Mouse (Mus musculus) liver, embryonic 11.5 days (tissue): ENCODE measurements around the gene Cradd. TPM values are rescaled to one million over a fixed set of nuclear protein-coding genes. Genes with fewer than 3 reads are reported as not detected.

Experiments used
- ATAC-seq: fragments of 200-750 bp; cut with Nextera tagmentation; replicated peaks from 2 replicates; pipeline ENCODE4 v1.8.0; 2017; ENCODE audit warnings: moderate number of reproducible peaks, mild to moderate bottlenecking, moderate TSS enrichment, moderate library complexity; ENCODE audit not compliant: low FRiP score
- DNase-seq: peaks from one replicate; pipeline ENCODE4 v3.0.0-alpha.2; 2017; ENCODE audit warnings: low spot score
- H3K27ac ChIP-seq: fragments of 300-500 bp; sonication (generic); 2 replicates; pipeline ENCODE4 v1.5.1; 2014; ENCODE audit warnings: mild to moderate bottlenecking, low read depth, low read length, control low read depth
- H3K27me3 ChIP-seq: fragments of 300-500 bp; sonication (generic); replicated peaks from 2 replicates; pipeline ENCODE4 v1.6.1; 2014; ENCODE audit warnings: low read length, mixed read lengths; ENCODE audit not compliant: control insufficient read depth, insufficient read depth
- H3K36me3 ChIP-seq: fragments of 300-500 bp; sonication (generic); 2 replicates; pipeline ENCODE4 v1.6.1; 2014; ENCODE audit warnings: mild to moderate bottlenecking, low read length, moderate library complexity, mixed read lengths; ENCODE audit not compliant: control insufficient read depth, insufficient read depth
- H3K4me1 ChIP-seq: fragments of 300-500 bp; sonication (generic); replicated peaks from 2 replicates; pipeline ENCODE4 v1.6.1; 2014; ENCODE audit warnings: low read length, mixed read lengths; ENCODE audit not compliant: control insufficient read depth, insufficient read depth
- H3K4me2 ChIP-seq: fragments of 300-500 bp; sonication (generic); 2 replicates; pipeline ENCODE4 v1.6.1; 2014; ENCODE audit warnings: mild to moderate bottlenecking, control low read depth, moderate library complexity
- H3K4me3 ChIP-seq: fragments of 300-500 bp; sonication (generic); 2 replicates; pipeline ENCODE4 v1.5.1; 2014; ENCODE audit warnings: low read depth, low read length, control low read depth
- H3K9ac ChIP-seq: fragments of 300-500 bp; sonication (generic); 2 replicates; pipeline ENCODE4 v1.6.1; 2014; ENCODE audit warnings: low read depth, low read length, control low read depth
- H3K9me3 ChIP-seq: fragments of 300-500 bp; sonication (generic); 2 replicates; pipeline ENCODE4 v1.6.1; 2016; ENCODE audit warnings: low read length, inconsistent platforms, mixed read lengths; ENCODE audit not compliant: control insufficient read depth
- WGBS: fragments of 180-500 bp; shearing (Covaris S2); extraction: QIAGEN DNeasy Blood & Tissue Kit; methylation state at CpG from one replicate; pipeline ENCODE4 v1.1.7; 2014; 5-methylcytosine and 5-hydroxymethylcytosine counted together
- polyA plus RNA-seq: library from polyadenylated mRNA; unstranded; fragments of >200 nt; fragmentation: Nextera tagmentation; extraction: Ambion mirVana; gene quantifications from 2 replicates; pipeline ENCODE4 v1.2.1, GENCODE M21; 2014

Gene Cradd
- polyA plus RNA-seq, 1 experiment from 2014 or later, result 10.5 TPM

DNA sequence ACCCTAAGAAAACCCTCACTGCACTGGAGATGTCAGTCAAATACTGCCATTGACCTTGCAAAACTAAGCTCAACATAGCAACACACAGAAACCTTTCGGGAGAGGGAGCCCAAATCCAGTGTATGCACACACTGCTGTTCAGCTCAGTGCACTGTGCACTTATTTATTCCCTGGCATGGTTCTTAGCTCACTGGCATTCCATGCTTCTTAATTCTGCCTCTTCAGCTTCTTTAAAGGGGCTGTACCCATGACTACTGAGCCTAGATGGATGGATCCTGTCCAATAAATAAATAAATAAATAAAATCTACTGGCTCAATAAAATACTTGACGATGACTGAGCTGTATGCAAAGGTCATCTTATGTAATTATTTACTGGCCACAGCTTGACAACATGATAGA is 85.3 kb downstream of the Cradd start:
- Histone ChIP-seq H3K36me3 (no peaks in the 10 kb centered on the region), H3K9me3 (no peaks in the 10 kb centered on the region), H3K4me1 (peaks cover 7% of the 10 kb centered on the region), H3K27ac (no peak overlapping the region), H3K9ac (no peak overlapping the region), H3K4me3 (no peak overlapping the region), H3K4me2 (no peak overlapping the region), H3K27me3 (no peaks in the 10 kb centered on the region)
- ATAC-seq (no peak), DNase-seq (no peak)
- WGBS, result 76% methylated on average over 2 of the region's 2 CpGs

DNA sequence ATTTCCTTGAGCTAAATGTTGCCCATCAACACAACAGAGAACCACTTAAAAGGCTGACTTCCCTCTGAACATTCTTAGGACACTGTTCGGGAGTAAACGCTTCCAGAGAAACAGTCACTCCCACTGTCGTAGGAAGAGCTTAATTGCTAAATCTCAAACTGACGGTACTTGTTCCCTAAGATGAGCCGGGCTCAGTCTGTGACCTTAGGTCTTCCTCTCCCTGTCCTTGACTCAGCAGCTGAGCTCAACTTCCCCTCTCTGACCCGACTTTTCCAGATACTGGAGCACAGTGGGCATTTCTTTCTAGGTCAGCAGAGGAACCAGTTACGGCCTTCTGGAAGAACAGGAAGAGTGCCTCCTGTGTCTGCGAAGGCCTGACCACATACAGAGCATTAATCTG is 87.7 kb downstream of the Cradd start:
- H3K27ac ChIP-seq, result no peak overlapping the region
- H3K9me3 ChIP-seq, result no peaks in the 10 kb centered on the region
- DNase-seq, result no peak
- H3K36me3 ChIP-seq, result no peaks in the 10 kb centered on the region
- H3K4me1 ChIP-seq, result peaks cover 7% of the 10 kb centered on the region
- no peak overlapping the region for H3K4me3 ChIP-seq
- WGBS, result 39% methylated on average over 8 of the region's 8 CpGs
- no peak overlapping the region for H3K4me2 ChIP-seq
- no peak overlapping the region for H3K9ac ChIP-seq
- H3K27me3 ChIP-seq, result no peaks in the 10 kb centered on the region
- no peak for ATAC-seq

DNA sequence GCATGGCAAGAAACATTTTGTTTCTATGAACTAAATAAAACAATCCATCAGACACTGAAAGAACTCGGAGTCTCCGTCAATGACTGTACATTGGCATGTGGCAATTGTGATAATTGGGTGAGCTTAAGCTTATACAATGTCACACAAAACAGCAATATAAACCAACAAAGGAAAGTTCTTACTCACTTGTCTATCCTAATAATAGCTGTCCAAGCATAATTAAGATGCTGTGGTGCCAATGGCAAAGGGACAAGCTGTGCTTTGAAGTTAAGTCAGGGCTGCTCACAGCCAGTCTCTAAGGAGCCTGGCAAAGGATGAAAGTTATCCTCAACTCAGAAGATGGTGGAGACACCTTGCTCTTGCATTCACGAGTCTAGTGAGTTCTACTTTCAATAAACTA is 89.3 kb downstream of the Cradd start:
- no peak for DNase-seq
- ATAC-seq, result no peak
- no peak overlapping the region for H3K4me3 ChIP-seq
- no peaks in the 10 kb centered on the region for H3K36me3 ChIP-seq
- WGBS, result 84% methylated on average over 3 of the region's 3 CpGs
- H3K4me1 ChIP-seq, result peaks cover 7% of the 10 kb centered on the region
- H3K27me3 ChIP-seq, result no peaks in the 10 kb centered on the region
- no peak overlapping the region for H3K4me2 ChIP-seq
- no peak overlapping the region for H3K9ac ChIP-seq
- no peaks in the 10 kb centered on the region for H3K9me3 ChIP-seq
- H3K27ac ChIP-seq, result no peak overlapping the region

DNA sequence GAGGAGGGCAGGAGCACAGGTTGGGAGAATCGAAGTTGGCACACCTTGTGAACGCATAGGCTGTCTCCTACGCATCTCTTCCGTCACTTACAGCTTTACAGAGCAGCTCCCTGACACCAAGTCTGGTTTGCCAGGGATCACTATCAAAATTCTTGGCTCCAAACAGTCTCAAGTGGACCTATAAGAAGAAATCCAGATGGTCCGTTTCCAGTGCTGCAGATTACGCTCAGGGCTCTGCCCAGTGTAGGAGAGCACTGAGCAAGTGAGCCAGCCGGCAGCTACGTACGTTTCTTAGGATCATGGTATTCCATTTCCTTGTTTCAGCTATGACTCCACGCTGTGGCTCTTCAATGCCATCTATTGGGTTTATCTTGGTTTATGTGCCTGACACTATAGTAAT is 90.9 kb downstream of the Cradd start:
- DNase-seq (no peak), ATAC-seq (no peak)
- WGBS, result 79% methylated on average over 10 of the region's 10 CpGs
- H3K9ac ChIP-seq, result no peak overlapping the region
- H3K4me1 ChIP-seq, result peaks cover 7% of the 10 kb centered on the region
- no peaks in the 10 kb centered on the region for H3K9me3 ChIP-seq
- no peaks in the 10 kb centered on the region for H3K27me3 ChIP-seq
- no peaks in the 10 kb centered on the region for H3K36me3 ChIP-seq
- H3K27ac ChIP-seq, result no peak overlapping the region; the same call in 1 of the 2 replicates
- no peak overlapping the region for H3K4me3 ChIP-seq
- H3K4me2 ChIP-seq, result no peak overlapping the region

DNA sequence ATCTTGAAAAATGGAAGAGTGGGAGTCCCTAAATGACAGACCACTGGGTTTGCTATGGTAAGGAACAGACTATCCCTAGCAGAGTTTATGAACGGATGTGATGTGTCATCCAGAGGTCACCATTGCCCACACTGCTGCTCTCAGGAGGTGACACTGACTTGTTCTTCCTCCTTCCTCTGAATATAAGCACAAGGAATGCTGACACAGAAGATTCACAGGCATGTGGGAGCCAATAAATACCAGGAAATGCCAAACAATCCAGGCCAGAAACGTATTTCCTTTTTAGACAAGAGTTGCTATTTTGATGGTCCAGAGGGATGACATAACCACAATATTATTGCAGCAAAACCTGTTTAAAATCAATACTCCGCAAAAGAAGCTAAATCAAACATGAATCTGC is 91.4 kb downstream of the Cradd start:
- ATAC-seq (no peak), DNase-seq (no peak)
- no peak overlapping the region for H3K4me2 ChIP-seq
- no peak overlapping the region for H3K4me3 ChIP-seq
- H3K27me3 ChIP-seq, result no peaks in the 10 kb centered on the region
- H3K27ac ChIP-seq, result no peak overlapping the region
- H3K9ac ChIP-seq, result no peak overlapping the region
- peaks cover 7% of the 10 kb centered on the region for H3K4me1 ChIP-seq
- no peaks in the 10 kb centered on the region for H3K9me3 ChIP-seq
- H3K36me3 ChIP-seq, result no peaks in the 10 kb centered on the region
- WGBS, result 53% methylated on average over 3 of the region's 3 CpGs

DNA sequence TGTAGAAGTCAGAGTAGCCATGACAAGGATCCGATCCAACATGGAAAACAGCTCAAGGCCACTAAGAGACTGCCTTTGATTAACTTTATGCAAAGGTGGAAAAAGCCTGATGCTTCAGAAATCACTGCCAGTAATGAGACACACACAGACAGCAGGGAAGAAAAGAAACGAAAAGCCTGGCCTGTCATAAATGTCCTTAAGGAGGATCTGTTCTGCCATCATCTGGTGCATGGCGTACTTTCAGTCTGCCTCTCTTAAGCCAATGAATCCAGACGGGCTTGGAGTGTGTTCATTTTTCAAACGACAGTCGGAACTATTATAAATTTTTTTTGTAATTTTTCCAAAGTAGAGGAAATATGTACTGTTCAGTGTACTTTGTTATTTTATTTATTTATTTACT is 95.7 kb downstream of the Cradd start:
- WGBS, result 74% methylated on average over 6 of the region's 6 CpGs
- no peak for DNase-seq
- Histone ChIP-seq H3K4me1 (no peaks in the 10 kb centered on the region), H3K4me3 (no peak overlapping the region), H3K27me3 (no peaks in the 10 kb centered on the region), H3K27ac (no peak overlapping the region), H3K9ac (no peak overlapping the region), H3K4me2 (no peak overlapping the region), H3K36me3 (no peaks in the 10 kb centered on the region), H3K9me3 (no peaks in the 10 kb centered on the region)
- ATAC-seq, result no peak

DNA sequence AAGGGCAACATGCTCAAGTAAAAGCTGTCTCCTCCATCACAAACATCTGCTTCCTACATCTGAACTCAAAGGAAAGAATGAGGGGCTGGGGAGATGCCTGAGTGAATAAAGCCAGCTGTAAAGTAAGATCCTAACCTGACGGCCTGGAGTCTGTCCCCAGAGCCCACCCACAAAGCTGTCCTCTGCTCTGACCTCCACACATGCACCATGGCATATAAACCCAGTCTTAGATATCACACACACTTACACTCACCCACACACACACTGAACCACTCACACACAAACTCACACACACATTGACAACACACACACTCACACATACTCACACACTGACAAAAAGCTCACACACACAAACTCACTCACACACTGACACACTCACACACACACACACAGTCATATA is 96.3 kb downstream of the Cradd start:
- no peaks in the 10 kb centered on the region for H3K9me3 ChIP-seq
- H3K4me3 ChIP-seq, result no peak overlapping the region
- no peaks in the 10 kb centered on the region for H3K36me3 ChIP-seq
- H3K4me1 ChIP-seq, result no peaks in the 10 kb centered on the region
- H3K27me3 ChIP-seq, result no peaks in the 10 kb centered on the region
- WGBS, result 30% methylated on average over 1 of the region's 1 CpGs
- H3K4me2 ChIP-seq, result no peak overlapping the region
- ATAC-seq (no peak), DNase-seq (no peak)
- no peak overlapping the region for H3K9ac ChIP-seq
- H3K27ac ChIP-seq, result no peak overlapping the region

DNA sequence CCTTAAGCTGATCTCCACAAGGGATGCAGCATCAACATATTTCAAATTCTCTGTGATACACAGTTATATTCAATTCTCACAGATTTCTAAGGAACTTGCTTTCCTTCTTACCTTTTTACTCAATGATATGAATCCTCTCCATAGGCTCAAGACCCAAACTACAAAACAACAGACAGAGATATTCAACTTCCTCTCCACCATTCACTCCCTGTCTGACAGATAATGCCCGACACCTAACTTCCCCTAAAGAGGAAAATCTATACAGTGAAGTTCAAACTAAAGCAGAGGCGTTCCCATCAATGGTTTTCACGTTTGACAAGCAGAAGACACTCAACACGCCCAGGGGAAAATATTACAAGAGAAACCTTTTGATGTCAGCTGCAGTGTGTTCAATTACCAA is 97.2 kb downstream of the Cradd start:
- no peaks in the 10 kb centered on the region for H3K4me1 ChIP-seq
- WGBS, result 42% methylated on average over 4 of the region's 4 CpGs
- no peak for ATAC-seq

DNA sequence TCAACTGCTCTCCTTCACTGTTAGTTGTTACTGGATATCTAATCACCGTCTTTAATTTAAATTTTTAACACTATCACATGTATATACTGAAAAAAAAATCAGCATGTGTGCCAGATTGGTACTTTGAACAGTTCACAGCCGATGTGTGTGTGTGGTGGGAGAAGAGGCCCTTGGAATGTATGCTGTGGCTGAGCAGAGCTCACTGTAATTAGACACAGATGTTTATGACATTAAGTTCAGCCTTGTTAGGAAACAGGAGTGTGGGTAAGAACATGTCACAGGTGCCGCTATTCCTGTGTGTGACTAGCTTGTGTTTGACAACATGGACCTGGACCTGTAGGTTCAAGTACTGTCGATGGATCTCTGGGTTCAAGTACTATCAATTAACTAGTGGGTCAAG is 98.9 kb downstream of the Cradd start:
- no peak overlapping the region for H3K27ac ChIP-seq
- no peaks in the 10 kb centered on the region for H3K36me3 ChIP-seq
- H3K9me3 ChIP-seq, result no peaks in the 10 kb centered on the region
- H3K4me2 ChIP-seq, result no peak overlapping the region
- DNase-seq (no peak), ATAC-seq (no peak)
- no peaks in the 10 kb centered on the region for H3K4me1 ChIP-seq
- no peak overlapping the region for H3K4me3 ChIP-seq
- H3K27me3 ChIP-seq, result no peaks in the 10 kb centered on the region
- no peak overlapping the region for H3K9ac ChIP-seq
- 73% methylated on average over 4 of the region's 4 CpGs for WGBS

More for the DNA sequence above, 97.2 kb downstream of the Cradd start:
- Histone ChIP-seq H3K9ac (no peak overlapping the region), H3K4me3 (no peak overlapping the region), H3K27me3 (no peaks in the 10 kb centered on the region), H3K9me3 (no peaks in the 10 kb centered on the region), H3K27ac (no peak overlapping the region), H3K4me2 (no peak overlapping the region), H3K36me3 (no peaks in the 10 kb centered on the region)
- no peak for DNase-seq
